Mouse (Mus musculus): ENCODE data around the gene P2rx1. TPM values are rescaled to one million over a fixed set of nuclear protein-coding genes. Genes with fewer than 3 reads are reported as not detected.
A peak's percentile ranks its signal among the peaks of the same experiment; 100 is the strongest.

P2rx1 gene
- polyA plus RNA-seq, 1 experiment from 2014 or later = 1.3 TPM

DNA sequence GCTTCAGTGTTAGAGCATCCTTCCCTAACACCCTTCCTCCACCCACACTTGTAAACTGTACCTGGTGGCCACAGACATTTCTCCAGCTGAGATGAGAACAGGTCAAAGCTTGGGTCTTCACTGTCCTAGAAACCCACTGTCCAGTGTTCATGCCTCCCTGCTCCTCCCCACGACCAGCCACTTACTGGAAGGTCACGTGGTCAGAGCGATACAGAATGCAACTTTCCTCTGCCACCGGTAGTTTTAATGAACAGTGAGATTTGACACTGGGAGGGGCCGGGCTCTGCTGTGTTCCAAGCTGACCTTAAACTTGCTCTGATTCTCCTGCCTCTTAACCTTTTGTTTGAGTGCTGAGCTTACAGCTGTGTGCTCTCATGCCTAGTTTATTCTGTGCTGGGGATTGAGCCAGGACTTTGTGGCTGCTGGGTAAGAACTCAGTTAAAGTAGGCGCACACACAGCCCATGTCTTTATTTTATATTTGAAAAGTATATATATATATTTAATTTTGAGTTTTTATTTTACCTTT lies 45.4 kb downstream of the P2rx1 start:
- Histone ChIP-seq H3K4me3 (ENCODE audit: low read depth, low read length) (no peak overlapping the region), H3K4me1 (ENCODE audit: control insufficient read depth, insufficient read depth, low read length) (peaks cover 7% of the 10 kb centered on the region; the same call in 1 of the 2 replicates), H3K9ac (ENCODE audit: low read length) (no peak overlapping the region), H3K27me3 (ENCODE audit: control insufficient read depth, insufficient read depth, low read length) (no peaks in the 10 kb centered on the region), H3K9me3 (ENCODE audit: control insufficient read depth, low read length) (no peaks in the 10 kb centered on the region), H3K36me3 (ENCODE audit: control insufficient read depth, insufficient read depth, low read length) (no peaks in the 10 kb centered on the region), H3K27ac (ENCODE audit: low read depth, low read length) (no peak overlapping the region), H3K4me2 (no peak overlapping the region)
- peak; percentile 2 for DNase-seq (ENCODE audit: low spot score, missing footprints)
- no peak for ATAC-seq (ENCODE audit: low FRiP score)
- WGBS = 67% methylated on average over 6 of the region's 6 CpGs

DNA sequence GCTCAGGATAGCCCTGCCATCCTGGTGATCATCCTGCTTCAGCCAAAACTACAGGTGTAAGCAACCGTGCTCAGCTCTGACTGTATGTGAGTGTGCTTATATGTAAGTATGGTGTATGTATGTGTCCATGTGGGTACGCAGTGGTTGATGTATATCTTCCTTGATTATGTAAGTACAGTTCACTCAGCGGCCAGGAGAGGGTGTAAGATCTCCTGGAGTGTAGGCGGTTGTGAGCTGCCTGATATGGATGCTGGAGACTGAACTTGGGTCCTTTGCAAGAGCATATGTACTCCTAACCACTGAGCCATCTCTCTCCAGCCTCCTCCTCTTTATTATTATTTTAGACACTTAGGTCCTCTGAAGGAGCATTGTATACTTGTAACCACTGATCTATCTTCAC lies 45.9 kb downstream of the P2rx1 start:
- no peak overlapping the region for H3K4me2 ChIP-seq
- ATAC-seq (ENCODE audit: low FRiP score) = no peak
- H3K36me3 ChIP-seq (ENCODE audit: control insufficient read depth, insufficient read depth, low read length) = no peaks in the 10 kb centered on the region
- no peaks in the 10 kb centered on the region for H3K27me3 ChIP-seq (ENCODE audit: control insufficient read depth, insufficient read depth, low read length)
- DNase-seq (ENCODE audit: low spot score, missing footprints) = peak; percentile 10
- no peak overlapping the region for H3K9ac ChIP-seq (ENCODE audit: low read length)
- H3K4me3 ChIP-seq (ENCODE audit: low read depth, low read length) = no peak overlapping the region
- WGBS = 79% methylated on average over 4 of the region's 4 CpGs
- H3K9me3 ChIP-seq (ENCODE audit: control insufficient read depth, low read length) = no peaks in the 10 kb centered on the region
- H3K4me1 ChIP-seq (ENCODE audit: control insufficient read depth, insufficient read depth, low read length) = peaks cover 7% of the 10 kb centered on the region; the same call in 1 of the 2 replicates
- H3K27ac ChIP-seq (ENCODE audit: low read depth, low read length) = no peak overlapping the region

DNA sequence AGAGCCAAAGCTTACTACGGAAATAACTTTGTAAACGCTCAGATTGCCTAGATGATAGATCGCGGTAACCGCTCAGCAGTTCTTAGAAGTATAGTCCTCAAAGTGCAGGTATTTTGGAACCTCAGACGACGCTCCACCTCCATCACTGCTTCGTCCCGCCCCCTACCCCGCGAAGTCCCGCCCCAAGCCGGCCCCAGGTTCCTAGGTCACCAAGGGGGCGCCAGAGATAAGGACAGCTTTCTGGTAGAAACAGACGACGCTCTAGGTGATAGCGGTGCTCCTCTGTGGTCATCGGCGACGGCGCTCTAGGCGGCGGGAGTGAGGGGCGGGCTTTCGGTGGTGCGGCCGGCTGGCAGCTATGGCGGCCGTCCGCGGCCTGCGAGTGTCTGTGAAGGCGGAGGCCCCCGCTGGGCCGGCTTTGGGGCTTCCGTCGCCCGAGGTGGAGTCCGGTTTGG lies 48.7 kb downstream of the P2rx1 start, which contains the start of gene Ncbp3:
Gene Ncbp3 (plus strand): TSS at position 242 of the 455 bp plus-strand sequence.
- Histone ChIP-seq H3K27ac (ENCODE audit: low read depth, low read length) (peak within 1 kb of the TSS; percentile 66; the same call in 1 of the 2 replicates), H3K9ac (ENCODE audit: low read length) (peak within 1 kb of the TSS; percentile 75), H3K4me3 (ENCODE audit: low read depth, low read length) (peak within 1 kb of the TSS; percentile 71), H3K9me3 (ENCODE audit: control insufficient read depth, low read length) (no peaks in the 10 kb centered on the region), H3K27me3 (ENCODE audit: control insufficient read depth, insufficient read depth, low read length) (no peaks in the 10 kb centered on the region), H3K36me3 (ENCODE audit: control insufficient read depth, insufficient read depth, low read length) (peaks cover 4% of the 10 kb centered on the region; the same call in 1 of the 2 replicates), H3K4me2 (peak within 1 kb of the TSS; percentile 68), H3K4me1 (ENCODE audit: control insufficient read depth, insufficient read depth, low read length) (peaks cover 7% of the 10 kb centered on the region; the same call in 1 of the 2 replicates)
- WGBS = under 1% methylated on average over 39 of the region's 39 CpGs
- DNase-seq (ENCODE audit: low spot score, missing footprints) = peak; percentile 100
- peak; percentile 94 for ATAC-seq (ENCODE audit: low FRiP score)

DNA sequence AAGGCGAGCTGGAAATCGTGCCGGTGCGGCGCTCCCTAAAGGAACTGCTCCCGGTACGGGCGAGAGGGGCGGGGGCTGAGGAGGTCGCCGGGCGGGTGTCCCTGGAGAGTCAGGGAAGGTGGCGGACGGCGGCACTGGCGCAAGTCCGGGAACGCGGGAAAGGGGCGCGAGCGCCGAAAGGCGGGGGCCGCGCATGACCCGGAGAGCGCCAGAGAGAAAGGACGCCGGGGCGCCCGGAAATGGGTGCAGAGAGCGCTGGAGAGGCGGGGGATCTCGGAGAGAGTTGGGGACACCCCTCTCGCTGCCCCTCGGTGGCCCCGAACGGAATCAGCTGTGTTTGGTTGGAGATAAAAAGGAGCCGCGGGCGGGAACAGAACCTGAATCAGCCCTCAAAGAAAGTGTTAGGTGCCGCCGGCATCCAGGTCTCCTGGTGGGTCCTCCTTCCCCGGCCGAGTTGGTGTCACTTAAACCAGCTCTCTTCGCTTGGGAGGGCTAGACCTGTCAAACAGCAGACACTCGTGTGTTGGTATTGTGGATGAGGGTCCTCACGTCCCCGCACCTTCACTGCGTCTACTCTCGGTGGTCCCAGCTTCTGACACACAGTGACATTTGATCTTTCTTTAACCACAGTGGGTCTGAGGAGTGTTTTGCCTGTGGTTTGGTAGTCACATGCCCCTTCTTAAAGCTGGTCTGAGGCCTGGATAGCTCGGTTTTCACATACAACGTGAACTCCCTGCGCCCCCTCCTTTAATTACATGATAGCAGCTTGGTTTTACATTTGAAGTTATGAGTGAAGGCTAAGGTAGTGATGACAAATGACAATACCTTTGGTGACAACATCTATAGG lies 49.4 kb downstream of the P2rx1 start:
- Histone ChIP-seq H3K4me1 (ENCODE audit: control insufficient read depth, insufficient read depth, low read length) (peaks cover 7% of the 10 kb centered on the region; the same call in 1 of the 2 replicates), H3K27ac (ENCODE audit: low read depth, low read length) (peak overlapping the region; percentile 66; the same call in 1 of the 2 replicates), H3K9ac (ENCODE audit: low read length) (peak overlapping the region; percentile 75), H3K4me3 (ENCODE audit: low read depth, low read length) (peak overlapping the region; percentile 71), H3K4me2 (peak overlapping the region; percentile 68), H3K9me3 (ENCODE audit: control insufficient read depth, low read length) (no peaks in the 10 kb centered on the region), H3K36me3 (ENCODE audit: control insufficient read depth, insufficient read depth, low read length) (peaks cover 4% of the 10 kb centered on the region; the same call in 1 of the 2 replicates), H3K27me3 (ENCODE audit: control insufficient read depth, insufficient read depth, low read length) (no peaks in the 10 kb centered on the region)
- DNase-seq (ENCODE audit: low spot score, missing footprints) (peak; percentile 94), ATAC-seq (ENCODE audit: low FRiP score) (peak; percentile 82)
- 2% methylated on average over 55 of the region's 55 CpGs for WGBS

DNA sequence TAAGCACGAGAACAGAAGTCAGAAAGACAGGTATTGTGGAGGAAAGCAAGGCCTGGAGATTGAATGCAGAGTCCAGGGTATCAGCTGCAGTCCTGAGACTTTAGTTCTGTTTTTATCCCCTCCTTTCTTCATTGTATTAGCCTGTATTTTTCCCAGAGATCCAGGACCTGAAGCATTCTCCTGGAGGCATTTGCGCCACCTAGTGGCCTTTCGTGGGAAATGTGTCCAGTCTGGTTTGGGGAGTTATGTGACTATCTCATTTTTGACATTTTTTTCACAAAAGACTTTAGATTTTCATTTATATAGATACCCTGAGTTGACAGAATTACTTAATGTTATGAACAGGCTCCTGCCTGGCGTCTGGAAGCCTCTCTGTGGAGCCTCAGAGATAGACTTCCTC lies 50.4 kb downstream of the P2rx1 start:
- Histone ChIP-seq H3K4me3 (ENCODE audit: low read depth, low read length) (peak overlapping the region; percentile 71), H3K36me3 (ENCODE audit: control insufficient read depth, insufficient read depth, low read length) (peaks cover 7% of the 10 kb centered on the region; the same call in 1 of the 2 replicates), H3K27me3 (ENCODE audit: control insufficient read depth, insufficient read depth, low read length) (no peaks in the 10 kb centered on the region), H3K4me1 (ENCODE audit: control insufficient read depth, insufficient read depth, low read length) (peaks cover 7% of the 10 kb centered on the region; the same call in 1 of the 2 replicates), H3K4me2 (peak overlapping the region; percentile 68), H3K9ac (ENCODE audit: low read length) (peak overlapping the region; percentile 75; the same call in 1 of the 2 replicates), H3K9me3 (ENCODE audit: control insufficient read depth, low read length) (no peaks in the 10 kb centered on the region), H3K27ac (ENCODE audit: low read depth, low read length) (no peak overlapping the region)
- WGBS = 3% methylated on average over 4 of the region's 4 CpGs
- DNase-seq (ENCODE audit: low spot score, missing footprints) = peak; percentile 98
- ATAC-seq (ENCODE audit: low FRiP score) = no peak

DNA sequence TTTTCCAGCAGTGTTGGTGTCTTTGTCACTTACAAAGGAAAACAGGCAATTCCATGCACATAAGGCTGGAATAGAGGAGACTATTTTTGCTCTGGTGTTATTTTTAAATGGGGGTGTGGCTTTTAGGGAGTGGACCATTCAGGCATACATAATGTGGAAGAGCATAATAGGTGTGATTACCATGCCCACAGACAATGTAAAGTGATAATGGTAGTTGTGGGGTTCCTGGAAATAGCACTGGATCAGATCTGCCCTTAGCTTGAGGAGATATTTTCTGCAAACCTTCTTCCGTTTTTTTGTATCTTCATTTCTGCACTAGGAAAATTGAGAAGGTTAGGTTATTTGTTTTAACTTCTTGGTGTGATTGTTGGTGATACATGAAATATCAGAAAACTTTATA lies 53.9 kb downstream of the P2rx1 start:
- Histone ChIP-seq H3K36me3 (ENCODE audit: control insufficient read depth, insufficient read depth, low read length) (peaks cover 7% of the 10 kb centered on the region; the same call in 1 of the 2 replicates), H3K9me3 (ENCODE audit: control insufficient read depth, low read length) (no peaks in the 10 kb centered on the region), H3K27ac (ENCODE audit: low read depth, low read length) (no peak overlapping the region), H3K4me1 (ENCODE audit: control insufficient read depth, insufficient read depth, low read length) (peaks cover 7% of the 10 kb centered on the region; the same call in 1 of the 2 replicates), H3K4me2 (no peak overlapping the region), H3K4me3 (ENCODE audit: low read depth, low read length) (no peak overlapping the region), H3K9ac (ENCODE audit: low read length) (no peak overlapping the region), H3K27me3 (ENCODE audit: control insufficient read depth, insufficient read depth, low read length) (no peaks in the 10 kb centered on the region)
- DNase-seq (ENCODE audit: low spot score, missing footprints) (peak; percentile 17), ATAC-seq (ENCODE audit: low FRiP score) (no peak)
- WGBS = 85% methylated on average over 1 of the region's 1 CpGs

DNA sequence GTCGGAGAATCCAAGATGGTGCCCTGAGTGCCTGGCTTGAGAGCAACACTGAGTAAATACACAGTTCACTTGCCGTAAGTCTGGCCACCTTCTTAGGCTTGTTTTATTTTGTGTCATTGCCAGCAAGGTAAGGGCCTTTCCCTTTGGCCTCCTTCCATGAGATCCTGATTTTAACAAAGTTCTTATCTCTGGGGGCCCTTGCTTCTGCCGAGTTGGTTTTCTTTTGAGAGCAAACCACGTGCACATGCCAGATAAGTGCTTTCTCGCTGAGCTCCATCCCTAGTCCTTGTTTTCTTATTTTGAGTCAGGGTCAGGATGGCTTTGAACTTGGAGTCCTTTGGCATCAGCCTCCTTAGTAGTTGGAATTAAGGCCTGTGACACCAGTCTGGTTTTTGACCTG lies 58.8 kb downstream of the P2rx1 start:
- no peak overlapping the region for H3K4me3 ChIP-seq (ENCODE audit: low read depth, low read length)
- H3K4me2 ChIP-seq = no peak overlapping the region
- H3K9ac ChIP-seq (ENCODE audit: low read length) = no peak overlapping the region
- no peak for ATAC-seq (ENCODE audit: low FRiP score)
- no peaks in the 10 kb centered on the region for H3K9me3 ChIP-seq (ENCODE audit: control insufficient read depth, low read length)
- H3K4me1 ChIP-seq (ENCODE audit: control insufficient read depth, insufficient read depth, low read length) = no peaks in the 10 kb centered on the region
- 0 out of 2 replicates have a peak, but pooled peaks cover 3% of the 10 kb centered on the region for H3K36me3 ChIP-seq (ENCODE audit: control insufficient read depth, insufficient read depth, low read length)
- H3K27ac ChIP-seq (ENCODE audit: low read depth, low read length) = no peak overlapping the region
- WGBS = 91% methylated on average over 5 of the region's 5 CpGs
- DNase-seq (ENCODE audit: low spot score, missing footprints) = peak; percentile 72
- H3K27me3 ChIP-seq (ENCODE audit: control insufficient read depth, insufficient read depth, low read length) = no peaks in the 10 kb centered on the region

DNA sequence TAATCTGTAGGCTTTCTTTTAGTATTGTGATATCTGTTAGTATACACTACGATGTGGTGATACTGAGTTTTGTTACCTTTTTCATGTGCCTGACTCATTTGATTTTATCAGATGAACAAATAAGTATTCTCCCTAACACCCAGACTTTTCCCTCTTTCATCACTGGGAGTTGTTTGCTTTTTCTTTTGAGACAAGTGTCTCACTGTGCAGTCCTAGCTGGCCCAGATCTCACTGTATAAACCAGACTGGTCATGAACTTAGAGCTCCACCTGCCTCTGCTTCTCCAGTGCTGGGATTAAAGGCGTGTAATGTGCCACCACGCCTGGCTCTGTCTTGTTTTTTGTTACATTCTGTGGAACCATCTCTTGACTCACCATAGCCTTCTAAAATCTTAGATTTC lies 60.7 kb downstream of the P2rx1 start:
- 94% methylated on average over 3 of the region's 3 CpGs for WGBS
- no peak for ATAC-seq (ENCODE audit: low FRiP score)

DNA sequence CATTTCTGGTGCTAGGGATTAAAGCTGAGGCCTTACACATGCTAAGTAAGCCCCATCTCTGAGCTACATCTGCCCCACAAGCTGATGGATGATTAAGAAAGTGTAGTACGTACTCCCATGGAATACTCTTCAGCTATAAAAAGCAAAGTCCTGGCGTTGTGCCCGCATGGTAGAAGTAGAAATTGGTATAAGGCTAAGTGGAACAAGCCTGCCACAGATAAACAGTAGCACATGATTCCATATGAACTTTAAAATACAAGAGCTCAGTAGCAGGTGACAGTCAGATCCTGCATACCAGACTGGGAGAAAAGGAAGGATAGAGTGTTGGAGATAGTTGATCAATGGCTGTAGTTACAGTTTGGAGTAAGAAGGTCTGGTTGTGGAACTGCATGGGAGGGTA lies 62.5 kb downstream of the P2rx1 start:
- Histone ChIP-seq H3K27me3 (ENCODE audit: control insufficient read depth, insufficient read depth, low read length) (no peaks in the 10 kb centered on the region), H3K4me3 (ENCODE audit: low read depth, low read length) (no peak overlapping the region), H3K4me2 (no peak overlapping the region), H3K9me3 (ENCODE audit: control insufficient read depth, low read length) (no peaks in the 10 kb centered on the region), H3K27ac (ENCODE audit: low read depth, low read length) (no peak overlapping the region), H3K36me3 (ENCODE audit: control insufficient read depth, insufficient read depth, low read length) (no peaks in the 10 kb centered on the region), H3K4me1 (ENCODE audit: control insufficient read depth, insufficient read depth, low read length) (no peaks in the 10 kb centered on the region), H3K9ac (ENCODE audit: low read length) (no peak overlapping the region)
- DNase-seq (ENCODE audit: low spot score, missing footprints) (no peak), ATAC-seq (ENCODE audit: low FRiP score) (no peak)
- 95% methylated on average over 3 of the region's 3 CpGs for WGBS

More for the DNA sequence above, 60.7 kb downstream of the P2rx1 start:
- Histone ChIP-seq H3K4me3 (ENCODE audit: low read depth, low read length) (no peak overlapping the region), H3K9me3 (ENCODE audit: control insufficient read depth, low read length) (no peaks in the 10 kb centered on the region), H3K9ac (ENCODE audit: low read length) (no peak overlapping the region), H3K27me3 (ENCODE audit: control insufficient read depth, insufficient read depth, low read length) (no peaks in the 10 kb centered on the region), H3K4me2 (no peak overlapping the region), H3K36me3 (ENCODE audit: control insufficient read depth, insufficient read depth, low read length) (no peaks in the 10 kb centered on the region), H3K4me1 (ENCODE audit: control insufficient read depth, insufficient read depth, low read length) (no peaks in the 10 kb centered on the region), H3K27ac (ENCODE audit: low read depth, low read length) (no peak overlapping the region)
- DNase-seq (ENCODE audit: low spot score, missing footprints) = no peak

Data from midbrain, embryonic 11.5 days (tissue).